Mouse (Mus musculus) liver, embryonic 11.5 days (tissue): ENCODE measurements around the gene Ttll3. TPM values are rescaled to one million over a fixed set of nuclear protein-coding genes. Genes with fewer than 3 reads are reported as not detected.

Source experiments
- ATAC-seq: fragments of 200-750 bp; cut with Nextera tagmentation; replicated peaks from 2 replicates; pipeline ENCODE4 v1.8.0; 2017; ENCODE audit warnings: moderate number of reproducible peaks, mild to moderate bottlenecking, moderate TSS enrichment, moderate library complexity; ENCODE audit not compliant: low FRiP score
- DNase-seq: peaks from one replicate; pipeline ENCODE4 v3.0.0-alpha.2; 2017; ENCODE audit warnings: low spot score
- H3K27ac ChIP-seq: fragments of 300-500 bp; sonication (generic); 2 replicates; pipeline ENCODE4 v1.5.1; 2014; ENCODE audit warnings: mild to moderate bottlenecking, low read depth, low read length, control low read depth
- H3K27me3 ChIP-seq: fragments of 300-500 bp; sonication (generic); replicated peaks from 2 replicates; pipeline ENCODE4 v1.6.1; 2014; ENCODE audit warnings: low read length, mixed read lengths; ENCODE audit not compliant: control insufficient read depth, insufficient read depth
- H3K36me3 ChIP-seq: fragments of 300-500 bp; sonication (generic); 2 replicates; pipeline ENCODE4 v1.6.1; 2014; ENCODE audit warnings: mild to moderate bottlenecking, low read length, moderate library complexity, mixed read lengths; ENCODE audit not compliant: control insufficient read depth, insufficient read depth
- H3K4me1 ChIP-seq: fragments of 300-500 bp; sonication (generic); replicated peaks from 2 replicates; pipeline ENCODE4 v1.6.1; 2014; ENCODE audit warnings: low read length, mixed read lengths; ENCODE audit not compliant: control insufficient read depth, insufficient read depth
- H3K4me2 ChIP-seq: fragments of 300-500 bp; sonication (generic); 2 replicates; pipeline ENCODE4 v1.6.1; 2014; ENCODE audit warnings: mild to moderate bottlenecking, control low read depth, moderate library complexity
- H3K4me3 ChIP-seq: fragments of 300-500 bp; sonication (generic); 2 replicates; pipeline ENCODE4 v1.5.1; 2014; ENCODE audit warnings: low read depth, low read length, control low read depth
- H3K9ac ChIP-seq: fragments of 300-500 bp; sonication (generic); 2 replicates; pipeline ENCODE4 v1.6.1; 2014; ENCODE audit warnings: low read depth, low read length, control low read depth
- H3K9me3 ChIP-seq: fragments of 300-500 bp; sonication (generic); 2 replicates; pipeline ENCODE4 v1.6.1; 2016; ENCODE audit warnings: low read length, inconsistent platforms, mixed read lengths; ENCODE audit not compliant: control insufficient read depth
- WGBS: fragments of 180-500 bp; shearing (Covaris S2); extraction: QIAGEN DNeasy Blood & Tissue Kit; methylation state at CpG from one replicate; pipeline ENCODE4 v1.1.7; 2014; 5-methylcytosine and 5-hydroxymethylcytosine counted together
- polyA plus RNA-seq: library from polyadenylated mRNA; unstranded; fragments of >200 nt; fragmentation: Nextera tagmentation; extraction: Ambion mirVana; gene quantifications from 2 replicates; pipeline ENCODE4 v1.2.1, GENCODE M21; 2014

The Ttll3 gene
- polyA plus RNA-seq, 1 experiment from 2014 or later, result 2.4 TPM

DNA sequence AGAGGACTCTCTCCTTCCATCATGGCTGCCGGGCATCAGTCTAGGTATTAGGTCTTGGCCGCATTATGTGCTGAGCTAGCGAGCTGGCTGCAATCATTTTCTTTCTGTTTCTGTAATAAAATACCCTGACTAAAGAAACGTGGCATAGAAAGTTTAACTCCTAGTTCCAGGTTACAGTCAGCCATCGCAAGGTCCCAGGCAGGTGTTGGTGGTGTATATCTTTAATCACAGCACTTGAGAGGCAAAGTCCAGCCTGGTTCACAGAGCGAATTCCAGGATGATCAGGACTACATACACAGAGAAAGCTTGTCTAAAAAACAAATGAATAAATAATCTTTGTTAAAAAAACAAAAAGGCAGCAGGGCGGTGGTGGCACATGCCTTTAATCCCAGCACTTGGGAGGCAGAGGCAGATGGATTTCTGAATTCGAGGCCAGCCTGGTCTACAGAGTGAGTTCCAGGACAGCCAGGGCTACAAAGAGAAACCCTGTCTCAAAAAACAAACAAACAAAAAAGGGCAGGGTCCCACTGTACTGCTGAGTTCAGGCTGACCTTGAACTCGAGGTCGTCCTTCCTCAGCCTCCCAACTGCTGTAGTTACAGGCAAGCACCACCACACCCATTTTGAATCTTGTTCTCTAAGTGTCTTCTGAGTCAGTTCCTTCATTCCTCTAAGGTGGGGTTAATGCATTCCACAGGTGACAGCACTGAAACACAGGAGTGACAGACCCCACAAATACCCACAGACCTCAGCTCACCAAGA lies 7.4 kb downstream of the Ttll3 start:
- H3K27me3 ChIP-seq, result peaks cover 5% of the 10 kb centered on the region; the same call in 1 of the 2 replicates
- no peak overlapping the region for H3K27ac ChIP-seq
- H3K4me3 ChIP-seq, result no peak overlapping the region
- DNase-seq, result no peak
- ATAC-seq, result no peak
- H3K4me1 ChIP-seq, result 0 out of 2 replicates have a peak, but pooled peaks cover 7% of the 10 kb centered on the region
- H3K9me3 ChIP-seq, result no peaks in the 10 kb centered on the region
- H3K4me2 ChIP-seq, result no peak overlapping the region
- WGBS, result 84% methylated on average over 10 of the region's 10 CpGs
- H3K9ac ChIP-seq, result no peak overlapping the region
- 0 out of 2 replicates have a peak, but pooled peaks cover 2% of the 10 kb centered on the region for H3K36me3 ChIP-seq

DNA sequence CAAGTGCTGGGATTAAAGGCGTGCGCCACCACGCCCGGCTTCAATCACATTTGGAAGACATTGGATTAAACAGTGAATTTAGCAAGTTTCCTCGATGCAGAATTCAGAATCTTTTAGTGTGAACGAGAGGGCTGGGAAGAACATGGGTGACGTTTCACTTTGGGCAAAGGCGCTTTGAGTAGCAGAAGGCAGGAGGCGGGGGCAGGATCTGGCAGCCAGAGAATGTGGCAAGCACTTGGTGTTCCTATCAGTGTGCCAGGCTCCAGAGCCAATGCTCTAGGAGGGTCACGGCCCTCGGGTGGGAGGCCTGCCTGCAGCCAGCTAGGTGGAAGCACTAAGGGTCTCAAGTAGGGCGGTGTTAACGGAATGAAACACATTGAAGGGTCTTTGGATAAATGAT lies 13.0 kb downstream of the Ttll3 start:
- ATAC-seq (no peak), DNase-seq (no peak)
- H3K36me3 ChIP-seq, result no peaks in the 10 kb centered on the region
- WGBS, result 89% methylated on average over 13 of the region's 13 CpGs
- H3K4me1 ChIP-seq, result no peaks in the 10 kb centered on the region
- no peaks in the 10 kb centered on the region for H3K27me3 ChIP-seq
- H3K4me3 ChIP-seq, result no peak overlapping the region
- H3K27ac ChIP-seq, result no peak overlapping the region
- H3K4me2 ChIP-seq, result no peak overlapping the region
- H3K9ac ChIP-seq, result no peak overlapping the region
- no peaks in the 10 kb centered on the region for H3K9me3 ChIP-seq

DNA sequence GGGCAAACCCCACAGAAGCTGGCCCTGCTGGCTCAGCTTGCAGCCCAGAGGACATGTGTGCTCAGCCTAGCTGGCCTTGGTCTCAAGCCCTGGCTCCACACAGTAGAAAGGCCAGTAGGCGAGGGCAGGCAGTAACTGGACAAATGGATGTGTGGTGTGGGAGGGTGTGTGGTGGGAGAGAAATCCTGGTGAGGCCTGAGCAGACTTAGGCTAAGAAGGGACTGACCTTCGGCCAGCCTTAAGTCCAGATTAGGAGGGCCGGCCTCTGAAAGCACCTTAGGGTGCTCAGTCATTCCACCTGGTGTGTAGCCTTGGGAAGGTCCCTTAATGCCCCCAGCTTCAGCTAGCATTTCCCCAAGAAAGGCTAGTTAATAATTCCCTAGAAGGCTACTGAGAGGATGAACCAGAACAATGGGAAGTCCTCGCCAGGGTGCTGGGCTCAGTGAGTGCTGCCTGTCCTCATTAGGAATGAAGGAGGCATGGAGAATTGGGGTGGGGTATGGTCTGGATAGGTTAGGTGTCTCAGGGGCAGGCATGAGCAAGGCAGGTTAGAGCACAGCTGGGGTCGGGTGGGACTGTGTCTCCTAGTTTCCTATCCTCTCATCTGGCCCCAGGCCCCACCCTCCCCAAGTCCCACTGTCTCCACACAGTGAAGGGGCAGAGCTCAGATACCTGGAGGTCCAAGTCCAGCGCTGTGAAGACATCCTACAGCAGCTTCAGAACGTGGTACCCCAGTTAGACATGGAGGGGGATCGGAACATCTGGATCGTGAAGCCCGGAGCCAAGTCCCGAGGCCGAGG lies 15.8 kb downstream of the Ttll3 start:
- Histone ChIP-seq H3K4me2 (no peak overlapping the region), H3K9me3 (no peaks in the 10 kb centered on the region), H3K4me1 (no peaks in the 10 kb centered on the region), H3K27ac (no peak overlapping the region), H3K9ac (no peak overlapping the region), H3K27me3 (no peaks in the 10 kb centered on the region), H3K36me3 (no peaks in the 10 kb centered on the region), H3K4me3 (no peak overlapping the region)
- 72% methylated on average over 12 of the region's 12 CpGs for WGBS
- DNase-seq, result no peak
- ATAC-seq, result 0 out of 2 replicates have a peak, but pooled peaks have one; percentile 13

DNA sequence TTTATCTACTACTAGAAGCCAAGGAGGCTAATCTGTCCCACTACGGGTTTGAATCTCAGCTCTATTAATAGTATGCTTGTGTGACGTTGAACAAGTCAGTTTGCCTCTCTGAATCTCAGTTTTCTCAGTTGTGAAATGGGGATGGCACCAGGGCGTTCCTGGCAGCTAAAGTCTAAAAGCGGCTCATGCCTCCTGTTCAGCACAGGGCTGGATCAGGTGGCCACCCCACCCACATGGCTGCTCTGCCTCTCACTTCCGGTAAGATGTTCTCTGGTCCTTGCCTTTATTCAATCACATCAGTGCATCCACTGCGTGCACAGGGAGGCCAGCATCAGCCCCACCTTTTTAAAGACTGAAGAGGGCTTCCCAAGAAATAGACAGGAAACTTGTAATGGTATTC lies 16.4 kb downstream of the Ttll3 start:
- Histone ChIP-seq H3K27ac (no peak overlapping the region), H3K4me3 (no peak overlapping the region), H3K4me1 (no peaks in the 10 kb centered on the region), H3K9ac (no peak overlapping the region), H3K4me2 (no peak overlapping the region), H3K36me3 (no peaks in the 10 kb centered on the region), H3K9me3 (no peaks in the 10 kb centered on the region), H3K27me3 (no peaks in the 10 kb centered on the region)
- no peak for ATAC-seq
- WGBS, result 77% methylated on average over 6 of the region's 6 CpGs
- no peak for DNase-seq

DNA sequence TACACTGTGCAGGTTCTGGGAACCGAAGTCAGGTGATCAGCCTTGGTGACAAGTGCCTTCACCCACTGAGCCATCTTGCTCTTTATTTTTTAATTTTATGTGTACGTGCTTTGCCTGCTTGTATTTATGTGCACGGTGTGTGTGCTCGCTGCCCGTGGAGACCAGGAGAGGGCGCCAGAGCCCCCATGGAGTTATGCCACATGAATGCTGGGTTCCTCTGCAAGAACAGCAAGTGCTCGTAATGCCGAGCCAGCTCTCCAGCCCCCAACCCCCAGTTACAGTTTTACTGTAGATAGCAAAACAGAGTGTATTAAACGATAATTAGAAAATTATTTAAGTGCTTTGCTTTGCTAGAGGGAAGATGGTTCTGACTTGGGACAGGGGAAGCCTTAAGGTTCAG lies 17.6 kb downstream of the Ttll3 start:
- Histone ChIP-seq H3K4me2 (no peak overlapping the region), H3K4me1 (no peaks in the 10 kb centered on the region), H3K4me3 (no peak overlapping the region), H3K27me3 (no peaks in the 10 kb centered on the region), H3K36me3 (no peaks in the 10 kb centered on the region), H3K27ac (no peak overlapping the region), H3K9ac (no peak overlapping the region), H3K9me3 (no peaks in the 10 kb centered on the region)
- DNase-seq (no peak), ATAC-seq (no peak)
- WGBS, result 80% methylated on average over 9 of the region's 9 CpGs

DNA sequence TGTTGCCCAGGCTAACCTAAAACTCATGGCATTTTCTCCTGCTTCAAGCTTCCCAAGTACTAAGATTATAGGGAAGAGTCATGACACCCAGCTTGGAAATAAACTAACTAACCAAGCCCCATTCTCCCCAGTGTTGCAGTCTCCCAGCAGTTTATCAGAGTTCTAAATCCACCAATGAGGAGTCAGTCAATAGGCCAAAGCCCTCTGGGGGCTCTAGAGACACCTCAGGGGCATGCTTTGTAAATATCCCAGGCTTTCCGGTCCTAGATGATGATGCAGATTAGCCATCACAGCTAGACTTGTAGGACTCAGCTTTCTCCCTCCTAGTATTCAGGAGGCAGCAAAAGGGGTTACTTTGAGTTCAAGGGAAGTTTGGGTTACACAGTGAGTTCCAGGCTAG lies 20.9 kb downstream of the Ttll3 start:
- no peak overlapping the region for H3K4me3 ChIP-seq
- no peaks in the 10 kb centered on the region for H3K27me3 ChIP-seq
- H3K36me3 ChIP-seq, result 0 out of 2 replicates have a peak, but pooled peaks cover 2% of the 10 kb centered on the region
- H3K27ac ChIP-seq, result no peak overlapping the region
- DNase-seq, result no peak
- ATAC-seq, result no peak
- H3K9ac ChIP-seq, result no peak overlapping the region
- no peaks in the 10 kb centered on the region for H3K4me1 ChIP-seq
- WGBS, result 75% methylated on average over 1 of the region's 1 CpGs
- no peak overlapping the region for H3K4me2 ChIP-seq
- H3K9me3 ChIP-seq, result no peaks in the 10 kb centered on the region

DNA sequence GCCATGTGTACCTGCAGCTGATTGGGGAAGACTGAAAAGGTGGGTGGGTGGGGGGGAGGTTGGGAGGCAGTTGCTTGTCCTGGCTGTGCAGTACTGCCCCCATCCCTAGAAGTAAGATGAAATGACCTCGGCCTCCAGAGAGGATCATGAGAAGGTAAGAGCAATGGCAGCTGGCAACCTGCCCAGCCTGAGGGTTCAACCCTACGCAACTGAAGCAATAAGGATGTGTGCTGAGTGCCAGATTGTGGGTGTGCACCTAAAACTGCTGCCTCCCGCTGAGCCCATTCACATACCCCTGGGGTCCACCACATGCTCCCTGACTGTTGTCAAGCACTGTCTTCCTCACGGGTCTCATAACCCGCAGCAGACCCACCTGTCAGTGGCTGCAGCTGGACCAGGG lies 27.4 kb downstream of the Ttll3 start:
- H3K9me3 ChIP-seq, result no peaks in the 10 kb centered on the region
- 84% methylated on average over 5 of the region's 5 CpGs for WGBS
- no peak overlapping the region for H3K4me3 ChIP-seq
- H3K4me2 ChIP-seq, result no peak overlapping the region
- H3K36me3 ChIP-seq, result peaks cover 2% of the 10 kb centered on the region; the same call in 1 of the 2 replicates
- H3K4me1 ChIP-seq, result peaks cover 13% of the 10 kb centered on the region
- ATAC-seq, result no peak
- H3K9ac ChIP-seq, result no peak overlapping the region
- no peaks in the 10 kb centered on the region for H3K27me3 ChIP-seq
- DNase-seq, result no peak
- no peak overlapping the region for H3K27ac ChIP-seq

DNA sequence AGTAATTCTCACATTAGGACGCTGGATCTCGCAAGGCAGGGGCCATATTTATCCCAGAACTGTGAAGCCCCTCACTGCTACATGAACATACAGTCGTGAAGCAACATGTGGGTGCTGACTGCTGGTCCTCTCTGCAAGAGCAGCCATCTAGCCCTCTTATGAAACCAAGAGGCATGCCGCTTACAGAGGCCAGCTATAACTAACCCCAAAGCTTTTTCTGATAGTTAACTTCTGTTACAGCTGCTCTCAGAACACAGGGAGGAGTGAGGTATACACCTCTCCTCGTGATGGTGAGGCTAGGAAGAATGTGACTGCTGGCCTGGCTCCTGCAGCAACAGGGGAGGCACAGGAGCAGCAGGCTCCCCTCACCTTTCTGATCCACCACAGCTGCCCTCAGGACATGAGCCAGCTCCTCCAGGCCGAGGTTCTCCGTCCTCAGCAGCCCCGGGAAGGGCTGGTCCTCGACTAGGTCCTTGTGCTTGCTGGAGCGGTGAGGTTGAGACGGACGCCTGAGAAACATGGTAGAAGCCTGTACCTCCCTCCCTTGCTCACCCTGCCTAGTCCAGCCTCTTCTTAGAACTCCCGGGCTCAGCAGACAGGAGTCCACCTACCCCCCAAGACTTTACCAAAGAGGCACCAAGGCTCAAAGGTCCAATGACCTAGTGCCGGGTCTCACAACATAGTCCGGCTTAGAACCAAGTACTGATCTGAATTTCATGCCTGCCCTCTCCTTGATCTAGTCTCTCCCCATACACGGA lies 29.6 kb downstream of the Ttll3 start:
- Histone ChIP-seq H3K9ac (peak overlapping the region; percentile 90), H3K27me3 (no peaks in the 10 kb centered on the region), H3K27ac (peak overlapping the region; percentile 38; the same call in 1 of the 2 replicates), H3K4me1 (peaks cover 13% of the 10 kb centered on the region), H3K9me3 (no peaks in the 10 kb centered on the region), H3K4me3 (peak overlapping the region; percentile 78), H3K4me2 (peak overlapping the region; percentile 99), H3K36me3 (no peaks in the 10 kb centered on the region; the same call in 1 of the 2 replicates)
- DNase-seq (peak; percentile 59), ATAC-seq (peak; percentile 65)
- WGBS, result 14% methylated on average over 16 of the region's 16 CpGs
